Mouse (Mus musculus): ENCODE measurements around the gene Gm11639.

DNA sequence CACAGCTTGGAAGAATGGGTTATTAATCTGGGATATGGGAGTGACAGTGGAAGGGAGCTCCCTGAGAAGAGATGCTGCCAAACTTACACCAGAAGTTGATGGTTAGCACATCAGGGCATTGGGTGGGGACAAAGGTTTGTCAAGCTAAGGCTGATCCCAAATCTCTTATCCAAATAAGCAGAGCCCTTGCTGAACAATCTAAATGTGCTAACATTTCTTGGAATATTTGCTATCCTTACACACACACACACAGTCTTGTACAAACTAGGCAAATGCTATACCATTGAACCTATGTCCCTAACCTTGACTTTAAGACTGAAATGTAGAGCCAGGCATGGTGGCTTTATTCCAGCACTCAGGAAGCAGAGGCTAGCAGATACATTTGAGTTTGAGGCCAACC is 458.1 kb downstream of the Gm11639 start:
- no peak for TF ChIP-seq GATA1 (IDR thresholded peaks at IDR 0.05; ENCODE audit: borderline replicate concordance, low read length)
- no peak for TF ChIP-seq FLI1 (IDR thresholded peaks at IDR 0.05; ENCODE audit: low read length)

All from megakaryocyte, embryonic 14.5 days (primary cell).